Mouse (Mus musculus) ES-E14 (cell line): ENCODE data around the gene Misp. TPM values are rescaled to one million over a fixed set of nuclear protein-coding genes. Genes with fewer than 3 reads are reported as not detected.

Source experiments
- DNase-seq: peaks from one replicate; pipeline ENCODE4 v3.0.0-alpha.2; 2013; ENCODE audit warnings: low read depth, low spot score
- H3K27ac ChIP-seq: 2 replicates; pipeline ENCODE4 v1.5.1; 2012; ENCODE audit warnings: low read depth, mild to moderate bottlenecking, low read length, moderate library complexity, mixed read lengths; ENCODE audit not compliant: poor library complexity, insufficient read depth, severe bottlenecking
- H3K36me3 ChIP-seq: 2 replicates; pipeline ENCODE4 v1.6.1; 2012; ENCODE audit warnings: mild to moderate bottlenecking, low read length, moderate library complexity, mixed read lengths; ENCODE audit not compliant: control insufficient read depth, poor library complexity, insufficient read depth, severe bottlenecking
- H3K4me1 ChIP-seq, 2 experiments: fragments of 150-350 bp in 1 of 2; sonication (generic) in 1 of 2; 2 replicates each; pipeline ENCODE4 v1.6.1; 2012; ENCODE audit warnings: low read length in 2 of 2, mild to moderate bottlenecking in 1 of 2, mixed read lengths in 1 of 2; ENCODE audit not compliant: control insufficient read depth in 2 of 2, insufficient read depth in 2 of 2, poor library complexity in 1 of 2
- H3K4me3 ChIP-seq, 2 experiments: fragments of 150-350 bp in 1 of 2; sonication (generic) in 1 of 2; 2 replicates each; pipeline ENCODE4 v1.5.1; 2012; ENCODE audit warnings: low read length in 2 of 2, low read depth in 1 of 2, mild to moderate bottlenecking in 1 of 2, mixed read lengths in 1 of 2; ENCODE audit not compliant: insufficient read depth in 1 of 2, poor library complexity in 1 of 2, severe bottlenecking in 1 of 2
- H3K9ac ChIP-seq: 2 replicates; pipeline ENCODE4 v1.6.1; 2012; ENCODE audit warnings: low read depth, mild to moderate bottlenecking, low read length, mixed read lengths; ENCODE audit not compliant: poor library complexity, insufficient read depth, severe bottlenecking
- H3K9me3 ChIP-seq: fragments of 150-350 bp; sonication (generic); 2 replicates; pipeline ENCODE4 v1.6.1; 2012; ENCODE audit warnings: low read depth, mild to moderate bottlenecking, low read length; ENCODE audit not compliant: control insufficient read depth, insufficient read depth
- CHD2 ChIP-seq: IDR thresholded peaks from 2 replicates; pipeline ENCODE4 v1.6.1; 2014; ENCODE audit warnings: mild to moderate bottlenecking, low read depth, low read length, inconsistent platforms
- HCFC1 ChIP-seq: IDR thresholded peaks from 2 replicates; pipeline ENCODE4 v1.6.1; 2012; ENCODE audit warnings: low read length, inconsistent platforms, borderline replicate concordance; ENCODE audit not compliant: insufficient read depth
- MAFK ChIP-seq: IDR thresholded peaks from 2 replicates; pipeline ENCODE4 v1.6.1; 2014; ENCODE audit warnings: mild to moderate bottlenecking, low read depth, low read length, inconsistent platforms; ENCODE audit not compliant: insufficient read depth
- ZC3H11A ChIP-seq: IDR thresholded peaks from 2 replicates; pipeline ENCODE4 v1.6.1; 2012; ENCODE audit warnings: low read depth, mild to moderate bottlenecking, inconsistent platforms, low read length, borderline replicate concordance
- ZNF384 ChIP-seq: IDR thresholded peaks from 2 replicates; pipeline ENCODE4 v1.6.1; 2012; ENCODE audit warnings: low read depth, low read length, inconsistent platforms
- in situ Hi-C, 2 experiments: fragments of 600-800 bp; cut with MboI; formaldehyde crosslinking; loops; one replicate each; pipeline ENCODE4 v1.15.1; 2025; ENCODE audit warnings: low sequenced_read_pairs in 2 of 2, inconsistent platforms in 1 of 2; ENCODE audit not compliant: unreplicated experiment in 2 of 2
- total RNA-seq: library from RNA; depleted of rRNA; stranded (reverse); fragments of 300-350 nt; gene quantifications from 2 replicates; pipeline ENCODE4 v1.2.3, GENCODE M21; 2012; rRNA removed

Misp gene
- total RNA-seq, 1 experiment = 1.7 TPM

GRCm38 (mm10) chr10:79879527-79879926 lies 58.7 kb downstream of the Misp start:
- in situ Hi-C loops = no loop called here
- Histone ChIP-seq H3K4me3 (no peak overlapping the region), H3K36me3 (no peaks in the 10 kb centered on the region), H3K4me1 (peaks cover 0 to 19% of the 10 kb centered on the region in 2 experiments; a peak in 1 of 4 replicates), H3K27ac (no peak overlapping the region), H3K9ac (no peak overlapping the region), H3K9me3 (no peaks in the 10 kb centered on the region)
- no peak for DNase-seq
- no peak for TF ChIP-seq HCFC1
- TF ChIP-seq CHD2 = no peak
- no peak for TF ChIP-seq ZNF384
- no peak for TF ChIP-seq MAFK
- no peak for TF ChIP-seq ZC3H11A

Other genes starting within 250 kb of the Misp start
- not detected in 2 replicates for gene Theg, start 233.7 kb upstream of the Misp start, total RNA-seq
- 0.31 and 0.58 TPM in 2 replicates for gene C2cd4c, start 207.0 kb upstream of the Misp start, total RNA-seq
- gene Shc2, start 183.1 kb upstream of the Misp start, total RNA-seq = 4.3 and 8.6 TPM in 2 replicates
- not detected in 2 replicates for gene Odf3l2, start 175.3 kb upstream of the Misp start, total RNA-seq
- gene Madcam1, start 156.4 kb upstream of the Misp start, total RNA-seq = 2.7 and 6.3 TPM in 2 replicates
- 29.9 and 46.7 TPM in 2 replicates for gene Tpgs1, start 151.6 kb upstream of the Misp start, total RNA-seq
- gene Cdc34, start 138.8 kb upstream of the Misp start, total RNA-seq = 491 and 507 TPM in 2 replicates
- 2.5 and 4.5 TPM in 2 replicates for gene Gzmm, start 132.0 kb upstream of the Misp start, total RNA-seq
- gene Bsg, start 116.5 kb upstream of the Misp start, total RNA-seq = 858 and 1,196 TPM in 2 replicates
- 5.0 and 11.8 TPM in 2 replicates for gene Hcn2, start 104.4 kb upstream of the Misp start, total RNA-seq
- gene Polrmt, start 74.4 kb upstream of the Misp start, total RNA-seq = 109 and 159 TPM in 2 replicates
- 1.5 and 1.9 TPM in 2 replicates for gene Fgf22, start 65.9 kb upstream of the Misp start, total RNA-seq
- gene Rnf126, start 54.0 kb upstream of the Misp start, total RNA-seq = 66.7 and 70.8 TPM in 2 replicates
- 5.7 and 7.1 TPM in 2 replicates for gene Fstl3, start 43.7 kb upstream of the Misp start, total RNA-seq
- gene Prss57, start 30.0 kb upstream of the Misp start, total RNA-seq = 0.27 and 0.37 TPM in 2 replicates
- gene Palm, start 27.4 kb upstream of the Misp start, total RNA-seq = 10.7 and 12.7 TPM in 2 replicates
- 403 and 408 TPM in 2 replicates for gene Ptbp1, start 33.4 kb downstream of the Misp start, total RNA-seq
- gene Prtn3, start 53.5 kb downstream of the Misp start, total RNA-seq = 1.0 and 1.3 TPM in 2 replicates
- gene Plppr3, start 53.6 kb downstream of the Misp start, total RNA-seq = 3.7 and 7.8 TPM in 2 replicates
- gene Elane, start 65.3 kb downstream of the Misp start, total RNA-seq = not detected in 2 replicates
- gene Cfd, start 69.9 kb downstream of the Misp start, total RNA-seq = not detected in 2 replicates
- 21.0 and 24.9 TPM in 2 replicates for gene Med16, start 87.9 kb downstream of the Misp start, total RNA-seq
- 2.3 and 8.3 TPM in 2 replicates for gene Gm26602, start 89.9 kb downstream of the Misp start, total RNA-seq
- gene Kiss1r, start 96.0 kb downstream of the Misp start, total RNA-seq = 0.85 and 2.4 TPM in 2 replicates
- gene R3hdm4, start 100.2 kb downstream of the Misp start, total RNA-seq = 24.0 and 28.2 TPM in 2 replicates
- 10.8 and 16.3 TPM in 2 replicates for gene Arid3a, start 106.1 kb downstream of the Misp start, total RNA-seq
- 155 and 195 TPM in 2 replicates for gene Wdr18, start 139.2 kb downstream of the Misp start, total RNA-seq
- 0.36 and 0.74 TPM in 2 replicates for gene Grin3b, start 149.7 kb downstream of the Misp start, total RNA-seq
- 127 and 220 TPM in 2 replicates for gene Tmem259, start 163.3 kb downstream of the Misp start, total RNA-seq
- 94.1 and 159 TPM in 2 replicates for gene Cnn2, start 167.6 kb downstream of the Misp start, total RNA-seq
- gene Abca7, start 175.5 kb downstream of the Misp start, total RNA-seq = 8.8 and 18.9 TPM in 2 replicates
- 17.0 and 20.9 TPM in 2 replicates for gene Arhgap45, start 195.7 kb downstream of the Misp start, total RNA-seq
- 266 and 293 TPM in 2 replicates for gene Polr2e, start 218.8 kb downstream of the Misp start, total RNA-seq
- gene Gpx4, start 226.2 kb downstream of the Misp start, total RNA-seq = 1,456 and 1,919 TPM in 2 replicates